Mouse (Mus musculus): Measurements from ENCODE around the gene Clec2l. TPM values are rescaled to one million over a fixed set of nuclear protein-coding genes. Genes with fewer than 3 reads are reported as not detected.

The Clec2l gene
- polyA plus RNA-seq, 1 experiment from 2014 or later = 3.1 TPM

Other genes starting within 250 kb of the Clec2l start
- gene Ubn2, start 229.1 kb upstream of the Clec2l start, polyA plus RNA-seq (2014; fragmentation: Nextera tagmentation; extraction: Ambion mirVana) = 12.4 and 12.5 TPM in 2 replicates
- 90.1 and 105 TPM in 2 replicates for gene Fmc1, start 129.6 kb upstream of the Clec2l start, polyA plus RNA-seq (2014; fragmentation: Nextera tagmentation; extraction: Ambion mirVana)
- 35.7 and 36.3 TPM in 2 replicates for gene Luc7l2, start 111.7 kb upstream of the Clec2l start, polyA plus RNA-seq (2014; fragmentation: Nextera tagmentation; extraction: Ambion mirVana)
- 0.08 and 0.21 TPM in 2 replicates for gene Klrg2, start 25.8 kb upstream of the Clec2l start, polyA plus RNA-seq (2014; fragmentation: Nextera tagmentation; extraction: Ambion mirVana)
- 1.0 and 1.8 TPM in 2 replicates for gene Tbxas1, start 212.3 kb downstream of the Clec2l start, polyA plus RNA-seq (2014; fragmentation: Nextera tagmentation; extraction: Ambion mirVana)
- gene Hipk2, start 213.1 kb downstream of the Clec2l start, polyA plus RNA-seq (2014; fragmentation: Nextera tagmentation; extraction: Ambion mirVana) = 12.7 and 16.7 TPM in 2 replicates